Mouse (Mus musculus): ENCODE results near the gene Cpne2. TPM values are rescaled to one million over a fixed set of nuclear protein-coding genes. Genes with fewer than 3 reads are reported as not detected.

Gene Cpne2
- polyA plus RNA-seq, 2 experiments: 2.6 to 2.7 TPM

- no peak for TF ChIP-seq CTCF (IDR thresholded peaks at IDR 0.05; ENCODE audit: low read depth)
- TF ChIP-seq EP300 (IDR thresholded peaks at IDR 0.05; ENCODE audit: low read depth): no peak
- H3K4me1 ChIP-seq (replicated peaks; ENCODE audit: control insufficient read depth in 2 of 2, insufficient read depth in 2 of 2, low read length in 1 of 2): no peaks in the 10 kb centered on the region
- peak overlapping the region; percentile 61 for H3K4me2 ChIP-seq (ENCODE audit: low read depth)
- no peak overlapping the region for H3K9ac ChIP-seq (replicated peaks)
- no peaks in the 10 kb centered on the region for H3K36me3 ChIP-seq (replicated peaks; ENCODE audit: control insufficient read depth, insufficient read depth, low read depth)
- no peak for ATAC-seq (ENCODE audit: insufficient read depth)
- H3K9me3 ChIP-seq (ENCODE audit: control insufficient read depth, low read length): no peaks in the 10 kb centered on the region
- H3K4me3 ChIP-seq (ENCODE audit: insufficient read depth in 1 of 2, low read depth in 2 of 2, low read length in 2 of 2): peak overlapping the region; percentile 15 to 54; a peak in 3 of 4 replicates
- H3K27me3 ChIP-seq (ENCODE audit: control insufficient read depth, insufficient read depth, low read length): peaks cover 36% of the 10 kb centered on the region
- DNase-seq (ENCODE audit: low read depth in 3 of 3, low spot score in 3 of 3): no peak
- WGBS (ENCODE audit: insufficient replicate concordance): under 1% methylated on average over 34 of the region's 34 CpGs
- H3K27ac ChIP-seq: no peak overlapping the region
These were observed 291 bp upstream of the Cpne2 start for GRCm38 (mm10) chr8:94532525-94532872.

- 37% methylated on average over 4 of the region's 4 CpGs for WGBS (ENCODE audit: insufficient replicate concordance)
- H3K4me2 ChIP-seq (ENCODE audit: low read depth): no peak overlapping the region
- ATAC-seq (ENCODE audit: insufficient read depth) (no peak), DNase-seq (ENCODE audit: low read depth in 3 of 3, low spot score in 3 of 3) (no peak)
- no peak for TF ChIP-seq CTCF (IDR thresholded peaks at IDR 0.05; ENCODE audit: low read depth)
- no peak for TF ChIP-seq EP300 (IDR thresholded peaks at IDR 0.05; ENCODE audit: low read depth)
- H3K27me3 ChIP-seq (ENCODE audit: control insufficient read depth, insufficient read depth, low read length): peaks cover 36% of the 10 kb centered on the region
- no peak overlapping the region for H3K9ac ChIP-seq (replicated peaks)
- H3K36me3 ChIP-seq (replicated peaks; ENCODE audit: control insufficient read depth, insufficient read depth, low read depth): no peaks in the 10 kb centered on the region
- no peaks in the 10 kb centered on the region for H3K9me3 ChIP-seq (ENCODE audit: control insufficient read depth, low read length)
- no peaks in the 10 kb centered on the region for H3K4me1 ChIP-seq (replicated peaks; ENCODE audit: control insufficient read depth in 2 of 2, insufficient read depth in 2 of 2, low read length in 1 of 2)
- no peak overlapping the region for H3K4me3 ChIP-seq (ENCODE audit: insufficient read depth in 1 of 2, low read depth in 2 of 2, low read length in 2 of 2)
- no peak overlapping the region for H3K27ac ChIP-seq
These were observed 1.8 kb downstream of the Cpne2 start for GRCm38 (mm10) chr8:94534612-94535011.

- Histone ChIP-seq H3K4me3 (ENCODE audit: insufficient read depth in 1 of 2, low read depth in 2 of 2, low read length in 2 of 2) (no peak overlapping the region), H3K27ac (no peak overlapping the region), H3K9me3 (ENCODE audit: control insufficient read depth, low read length) (no peaks in the 10 kb centered on the region), H3K9ac (replicated peaks) (no peak overlapping the region), H3K27me3 (ENCODE audit: control insufficient read depth, insufficient read depth, low read length) (peaks cover 36% of the 10 kb centered on the region), H3K4me2 (ENCODE audit: low read depth) (no peak overlapping the region), H3K4me1 (replicated peaks; ENCODE audit: control insufficient read depth in 2 of 2, insufficient read depth in 2 of 2, low read length in 1 of 2) (no peaks in the 10 kb centered on the region), H3K36me3 (replicated peaks; ENCODE audit: control insufficient read depth, insufficient read depth, low read depth) (no peaks in the 10 kb centered on the region)
- DNase-seq (ENCODE audit: low read depth in 3 of 3, low spot score in 3 of 3): no peak
- no peak for ATAC-seq (ENCODE audit: insufficient read depth)
- no peak for TF ChIP-seq EP300 (IDR thresholded peaks at IDR 0.05; ENCODE audit: low read depth)
- no peak for TF ChIP-seq CTCF (IDR thresholded peaks at IDR 0.05; ENCODE audit: low read depth)
- 70% methylated on average over 7 of the region's 7 CpGs for WGBS (ENCODE audit: insufficient replicate concordance)
These were observed 2.8 kb downstream of the Cpne2 start for GRCm38 (mm10) chr8:94535631-94536030.

- Histone ChIP-seq H3K9me3 (ENCODE audit: control insufficient read depth, low read length) (no peaks in the 10 kb centered on the region), H3K4me2 (ENCODE audit: low read depth) (no peak overlapping the region), H3K36me3 (replicated peaks; ENCODE audit: control insufficient read depth, insufficient read depth, low read depth) (no peaks in the 10 kb centered on the region), H3K9ac (replicated peaks) (no peak overlapping the region), H3K27ac (no peak overlapping the region), H3K4me1 (replicated peaks; ENCODE audit: control insufficient read depth in 2 of 2, insufficient read depth in 2 of 2, low read length in 1 of 2) (no peaks in the 10 kb centered on the region), H3K27me3 (ENCODE audit: control insufficient read depth, insufficient read depth, low read length) (peaks cover 22% of the 10 kb centered on the region), H3K4me3 (ENCODE audit: insufficient read depth in 1 of 2, low read depth in 2 of 2, low read length in 2 of 2) (no peak overlapping the region)
- DNase-seq (ENCODE audit: low read depth in 3 of 3, low spot score in 3 of 3) (no peak), ATAC-seq (ENCODE audit: insufficient read depth) (no peak)
- WGBS (ENCODE audit: insufficient replicate concordance): 52% methylated on average over 2 of the region's 2 CpGs
- TF ChIP-seq CTCF (IDR thresholded peaks at IDR 0.05; ENCODE audit: low read depth) (no peak), EP300 (IDR thresholded peaks at IDR 0.05; ENCODE audit: low read depth) (no peak)
These were observed 4.7 kb downstream of the Cpne2 start for GRCm38 (mm10) chr8:94537456-94537855.

GRCm38 (mm10) chr8:94540025-94540424 is 7.2 kb downstream of the Cpne2 start:
- Histone ChIP-seq H3K4me1 (replicated peaks; ENCODE audit: control insufficient read depth in 2 of 2, insufficient read depth in 2 of 2, low read length in 1 of 2) (no peaks in the 10 kb centered on the region), H3K9ac (replicated peaks) (no peak overlapping the region), H3K27ac (no peak overlapping the region), H3K4me2 (ENCODE audit: low read depth) (no peak overlapping the region), H3K4me3 (ENCODE audit: insufficient read depth in 1 of 2, low read depth in 2 of 2, low read length in 2 of 2) (no peak overlapping the region), H3K36me3 (replicated peaks; ENCODE audit: control insufficient read depth, insufficient read depth, low read depth) (no peaks in the 10 kb centered on the region), H3K9me3 (ENCODE audit: control insufficient read depth, low read length) (no peaks in the 10 kb centered on the region), H3K27me3 (ENCODE audit: control insufficient read depth, insufficient read depth, low read length) (no peaks in the 10 kb centered on the region; the same call in 1 of the 2 replicates)
- 52% methylated on average over 2 of the region's 2 CpGs for WGBS (ENCODE audit: insufficient replicate concordance)
- DNase-seq (ENCODE audit: low read depth in 3 of 3, low spot score in 3 of 3): no peak
- no peak for ATAC-seq (ENCODE audit: insufficient read depth)
- no peak for TF ChIP-seq EP300 (IDR thresholded peaks at IDR 0.05; ENCODE audit: low read depth)
- TF ChIP-seq CTCF (IDR thresholded peaks at IDR 0.05; ENCODE audit: low read depth): no peak

All from liver, embryonic 14.5 days (tissue).